Mouse (Mus musculus): ENCODE measurements at regions not wholly inside any gene's neighbourhood (a gene's known extent, or its start where the extent isn't known, plus 50 kb on each side); places are given as distances from the start of the nearest gene placed in this dataset.

DNA sequence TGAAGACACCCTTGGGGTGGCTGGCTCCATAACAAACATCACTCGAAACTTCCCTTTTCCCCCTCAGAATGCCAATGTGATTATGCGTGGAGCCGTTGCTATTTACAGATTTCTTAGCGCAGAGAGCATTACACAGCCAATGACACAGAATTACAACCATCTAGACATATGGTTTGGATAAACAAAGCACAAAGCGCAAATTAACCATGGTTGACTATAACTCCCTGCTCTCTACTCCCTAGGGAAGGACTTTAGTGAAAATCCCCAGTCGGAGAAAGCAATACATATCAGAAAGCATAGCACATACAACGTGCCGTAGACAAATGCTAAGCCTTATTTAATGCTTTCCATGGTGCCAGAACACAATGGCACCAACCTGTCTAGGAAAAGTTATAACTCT, 131.8 kb downstream of the Tshz3 start:
- no peak for DNase-seq (ENCODE audit: low spot score)

DNA sequence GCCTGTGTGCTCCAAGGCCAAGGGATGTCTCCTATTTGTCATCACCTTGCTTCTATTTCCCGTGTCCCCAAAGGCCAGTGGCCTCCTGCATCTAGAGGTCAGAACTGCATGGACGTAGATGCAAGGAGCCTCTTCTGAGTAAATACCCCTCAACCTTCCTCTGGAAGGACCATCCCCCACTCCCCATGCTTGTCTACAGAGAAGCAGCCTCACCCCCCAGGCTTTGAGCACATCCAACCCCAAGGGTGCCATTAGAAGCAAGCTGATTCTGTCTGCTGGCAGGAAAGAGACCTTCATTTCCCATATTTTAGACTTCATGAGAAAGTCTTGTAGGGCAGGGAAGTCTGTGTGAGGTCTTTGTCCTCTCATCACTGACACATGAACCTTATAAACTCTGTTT, 132.2 kb downstream of the Tshz3 start:
- no peak for DNase-seq (ENCODE audit: low spot score)

- no peak for DNase-seq (ENCODE audit: low spot score)
Measured at GRCm38 (mm10) chr7:36848279-36848678, 150.4 kb downstream of the Tshz3 start.

DNA sequence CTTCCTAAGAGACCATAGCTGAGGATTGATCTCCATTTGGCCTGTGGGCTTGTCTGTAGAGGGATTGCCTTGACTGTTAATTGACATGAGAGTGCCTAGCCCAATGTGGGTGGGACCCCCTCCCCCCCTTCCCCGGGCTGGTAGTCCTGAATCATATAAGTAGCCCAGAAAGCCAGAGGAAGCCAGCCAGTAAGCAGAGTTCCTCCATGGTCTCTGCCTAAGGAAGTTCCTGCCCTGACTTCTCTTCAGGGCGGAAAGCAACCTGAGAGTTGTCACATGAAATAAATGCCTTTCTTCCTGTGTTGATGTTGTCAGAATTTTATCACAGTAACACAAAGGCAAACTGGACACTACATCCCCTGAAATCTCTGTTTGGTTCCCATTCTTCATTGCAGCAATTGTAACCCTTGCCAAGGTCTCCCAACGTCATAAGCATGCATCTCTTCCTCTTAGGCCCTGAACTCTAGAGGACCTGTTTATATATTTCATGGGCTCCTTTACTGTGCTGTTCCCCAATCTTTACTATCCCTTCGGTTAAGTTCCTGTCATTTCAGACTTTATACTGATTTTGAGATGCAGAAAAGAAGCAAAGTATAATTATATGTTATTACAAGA, 153.5 kb downstream of the Tshz3 start:
- DNase-seq (ENCODE audit: low spot score), result no peak

- DNase-seq (ENCODE audit: low spot score), result no peak
Measured at GRCm38 (mm10) chr7:36854308-36854707, 156.4 kb downstream of the Tshz3 start.

DNA sequence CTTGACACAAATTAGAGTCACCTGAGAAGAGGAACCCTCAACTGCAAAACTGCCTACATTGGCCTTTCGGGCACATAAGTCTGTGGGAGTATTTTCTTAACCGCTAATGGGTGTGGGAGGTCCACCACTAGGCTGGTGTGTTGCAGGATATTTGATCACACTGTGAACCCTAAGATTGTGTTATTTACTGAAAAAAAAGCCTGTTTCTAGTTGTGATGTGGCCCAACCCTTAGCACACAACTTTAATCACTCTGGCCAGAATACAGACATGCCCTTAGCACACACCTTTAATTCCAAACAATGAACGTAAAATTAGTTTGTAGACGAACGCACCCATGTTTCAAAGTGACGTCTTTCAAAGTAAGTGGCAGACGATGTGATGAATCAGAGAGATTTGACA, 161.5 kb downstream of the Tshz3 start:
- DNase-seq (ENCODE audit: low spot score), result no peak

DNA sequence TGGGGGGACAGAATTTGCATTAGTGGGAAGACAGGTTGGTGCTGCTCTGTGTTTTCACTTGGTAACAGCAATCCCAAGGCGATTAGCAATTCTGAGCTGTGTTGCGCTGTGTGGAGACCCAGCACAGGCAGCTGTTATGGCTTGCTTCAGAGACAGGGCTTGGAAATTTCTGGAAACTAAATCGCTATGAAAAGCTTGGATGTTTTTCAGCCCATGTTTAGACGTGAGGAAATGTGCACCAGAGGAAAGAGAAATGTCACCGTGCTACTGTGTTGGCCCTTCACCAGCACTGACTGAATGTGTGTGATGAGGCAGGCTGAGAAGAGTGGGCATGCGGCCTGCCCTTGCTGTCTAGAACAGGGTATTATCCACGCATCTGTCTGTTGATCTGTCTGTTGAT, 164.6 kb downstream of the Tshz3 start:
- no peak for DNase-seq (ENCODE audit: low spot score)

- DNase-seq (ENCODE audit: low spot score), result no peak
Measured at GRCm38 (mm10) chr7:36863745-36864144, 165.8 kb downstream of the Tshz3 start.

DNA sequence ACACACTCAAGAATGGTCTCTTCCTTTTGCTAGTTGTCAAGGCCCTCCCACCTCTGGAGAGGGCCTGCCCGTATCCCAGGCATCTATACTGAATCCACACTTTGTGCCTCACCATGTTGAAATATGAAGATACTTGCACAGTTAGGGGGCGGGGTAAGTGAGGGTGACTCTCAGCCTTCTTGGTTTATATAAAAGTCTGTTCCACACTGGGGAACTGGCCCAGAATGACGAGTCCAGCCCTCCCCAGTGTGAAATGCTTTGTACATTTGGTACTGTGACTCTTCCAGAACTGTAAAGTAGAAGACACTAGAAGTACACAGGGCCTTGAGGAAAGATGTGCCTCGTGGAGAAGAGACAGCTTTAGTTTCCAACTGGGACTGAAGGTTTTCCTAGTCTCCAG, 166.8 kb downstream of the Tshz3 start:
- no peak for DNase-seq (ENCODE audit: low spot score)

DNA sequence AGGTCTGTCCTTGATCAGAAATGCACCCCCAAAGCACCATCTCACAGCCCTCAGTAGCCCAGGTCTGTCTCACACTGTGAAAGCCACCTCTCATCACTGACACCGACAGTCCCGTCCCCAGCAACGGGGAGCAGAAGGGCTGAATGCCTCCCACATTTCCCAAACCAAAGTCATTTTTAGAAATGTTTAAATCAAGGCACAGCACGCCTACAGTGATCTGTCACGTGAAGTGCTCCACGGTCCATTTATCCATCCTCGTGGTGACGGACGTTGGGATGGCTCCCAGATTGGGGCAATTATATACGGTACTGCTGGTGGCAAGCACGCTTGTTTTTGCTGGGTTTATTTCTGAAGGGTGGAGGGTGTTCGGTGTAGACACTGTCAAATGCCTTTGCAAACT, 168.7 kb downstream of the Tshz3 start:
- no peak for DNase-seq (ENCODE audit: low spot score)

- no peak for DNase-seq (ENCODE audit: low spot score)
Measured at GRCm38 (mm10) chr7:36874004-36874403, 176.1 kb downstream of the Tshz3 start.

GRCm38 (mm10) chr7:36877686-36878085, 179.8 kb downstream of the Tshz3 start:
- DNase-seq (ENCODE audit: low spot score), result no peak

GRCm38 (mm10) chr7:36892776-36893500, 195.0 kb downstream of the Tshz3 start:
- no peak for DNase-seq (ENCODE audit: low spot score)

GRCm38 (mm10) chr7:36896339-36896738, 198.4 kb downstream of the Tshz3 start:
- no peak for DNase-seq (ENCODE audit: low spot score)

DNA sequence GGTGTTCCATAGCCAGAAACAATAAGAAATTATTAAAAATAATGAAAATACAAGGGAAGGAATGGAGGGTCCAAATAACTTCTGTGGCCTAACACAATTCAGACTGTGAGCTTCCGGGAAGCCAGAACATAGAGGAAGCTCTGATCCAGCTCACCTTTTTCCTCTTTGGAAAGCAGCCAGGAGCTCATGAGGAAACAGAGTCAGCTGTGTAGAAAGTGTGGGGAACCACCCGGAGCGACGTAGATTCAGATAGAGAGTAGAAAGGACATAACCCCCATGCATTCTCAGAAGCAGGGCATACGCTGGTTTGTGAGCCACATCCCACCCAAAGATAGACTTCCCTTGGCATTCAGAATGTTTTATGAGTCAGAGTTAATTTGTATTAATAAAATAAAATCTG, 203.6 kb downstream of the Tshz3 start:
- DNase-seq (ENCODE audit: low spot score), result no peak

GRCm38 (mm10) chr7:36913304-36913703, 215.4 kb downstream of the Tshz3 start:
- DNase-seq (ENCODE audit: low spot score), result no peak

DNA sequence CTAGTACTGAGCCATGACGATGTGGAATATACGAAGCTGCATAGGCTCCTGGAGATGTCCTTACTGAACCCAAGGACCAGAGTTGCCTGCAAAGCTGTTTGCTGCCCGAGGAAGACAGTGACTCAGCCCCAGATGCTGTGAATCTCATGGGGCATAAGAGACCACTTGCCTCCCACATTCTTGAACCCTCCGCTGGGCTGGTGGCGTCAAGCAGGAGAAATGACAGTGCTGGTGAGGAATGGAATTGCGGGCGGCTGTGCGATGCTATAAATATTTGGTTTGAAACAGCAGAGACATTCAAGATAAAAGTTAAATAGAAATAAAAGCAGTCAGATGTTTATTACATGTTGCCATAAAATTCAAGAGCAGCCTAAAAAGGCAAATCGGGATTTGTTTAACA, 216.3 kb downstream of the Tshz3 start:
- DNase-seq (ENCODE audit: low spot score), result no peak

- no peak for DNase-seq (ENCODE audit: low spot score)
Measured at GRCm38 (mm10) chr7:36915171-36915570, 217.3 kb downstream of the Tshz3 start.

- DNase-seq (ENCODE audit: low spot score), result no peak
Measured at GRCm38 (mm10) chr7:36917011-36917410, 219.1 kb downstream of the Tshz3 start.

DNA sequence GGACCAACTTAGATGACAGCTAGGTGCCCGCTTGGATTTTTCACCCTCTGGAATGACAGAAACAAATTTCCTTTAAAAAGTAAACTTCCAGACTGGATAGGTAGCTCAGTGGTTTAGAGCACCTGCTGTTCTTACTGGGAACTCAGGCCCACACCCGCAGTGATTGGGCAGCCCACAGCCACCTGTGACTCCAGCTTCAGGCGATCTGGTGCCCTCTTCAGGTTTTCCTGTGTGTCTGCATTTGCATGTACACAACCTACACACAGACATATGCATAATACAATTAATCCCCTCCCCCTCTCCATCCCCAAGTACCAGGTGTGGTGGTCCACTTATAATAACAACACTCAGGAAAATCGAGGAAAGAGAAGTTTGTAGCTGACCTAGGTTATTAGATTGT, 221.5 kb downstream of the Tshz3 start:
- no peak for DNase-seq (ENCODE audit: low spot score)

- no peak for DNase-seq (ENCODE audit: low spot score)
Measured at GRCm38 (mm10) chr7:36921003-36921402, 223.1 kb downstream of the Tshz3 start.

DNA sequence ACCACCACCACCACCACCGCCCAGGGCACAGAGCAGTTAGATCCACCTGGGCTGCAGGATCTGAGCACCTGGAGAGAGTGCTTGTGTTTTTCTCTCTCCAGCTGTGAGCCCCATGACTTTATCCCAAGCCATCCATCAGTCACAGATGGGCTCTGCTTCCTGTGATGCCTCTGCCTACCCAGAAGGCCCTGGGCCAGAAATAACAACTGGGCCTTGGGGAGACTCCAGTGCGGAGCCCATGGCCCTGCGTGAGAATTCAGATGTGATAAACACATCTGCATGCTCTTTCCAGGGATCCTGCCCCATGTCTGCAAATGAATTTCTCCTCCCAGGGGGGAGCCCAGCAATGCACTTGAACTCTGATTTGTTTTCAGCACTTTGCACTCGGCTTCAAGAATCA, 235.6 kb downstream of the Tshz3 start:
- no peak for DNase-seq (ENCODE audit: low spot score)

DNA sequence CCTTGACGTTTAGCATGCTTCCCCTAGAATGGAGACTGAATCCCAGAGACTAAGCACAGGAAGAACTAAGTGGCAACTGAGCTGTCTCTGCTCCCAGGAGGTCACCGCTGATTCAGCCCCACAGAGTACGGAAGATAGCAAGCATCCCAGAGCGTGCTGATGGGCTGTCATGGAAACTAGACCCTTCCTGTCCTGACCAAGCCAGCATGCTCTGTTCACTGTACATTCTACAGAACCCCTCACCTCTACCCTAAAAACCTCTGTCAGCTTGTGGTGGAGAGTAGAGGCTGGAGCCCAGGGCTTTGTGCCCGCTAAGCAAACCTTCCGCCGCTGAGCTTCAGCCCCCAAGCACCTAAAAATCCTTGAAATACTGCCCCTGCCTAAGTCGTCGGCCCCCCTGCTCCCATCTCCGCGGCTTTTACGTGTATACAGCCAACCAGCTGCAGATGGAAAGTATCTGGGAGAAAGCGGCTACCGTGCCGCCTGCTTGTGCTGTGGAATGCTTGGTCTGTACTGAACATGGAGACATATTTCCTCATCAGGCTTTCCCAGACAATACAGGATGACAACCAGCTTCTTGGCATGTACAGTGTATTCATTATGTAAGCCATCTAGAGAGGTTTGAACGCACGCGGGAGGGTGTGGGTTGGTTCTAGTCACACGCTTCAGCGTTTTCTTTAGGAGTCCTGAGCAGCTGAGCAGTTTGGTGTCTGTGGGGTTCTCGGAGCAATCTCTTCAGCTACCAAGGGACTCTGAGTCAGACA, 237.1 kb downstream of the Tshz3 start:
- DNase-seq (ENCODE audit: low spot score), result no peak

Data from gastrocnemius, adult 18-20 months (tissue).